Mouse (Mus musculus): ENCODE measurements around the gene Dnaja1.

The Dnaja1 gene

GRCm38 (mm10) chr4:40722011-40722666 is at the start of gene Dnaja1:
Dnaja1 (plus strand) TSS chr4:40722150.
- DNase-seq = peak; percentile 95 to 99

DNA sequence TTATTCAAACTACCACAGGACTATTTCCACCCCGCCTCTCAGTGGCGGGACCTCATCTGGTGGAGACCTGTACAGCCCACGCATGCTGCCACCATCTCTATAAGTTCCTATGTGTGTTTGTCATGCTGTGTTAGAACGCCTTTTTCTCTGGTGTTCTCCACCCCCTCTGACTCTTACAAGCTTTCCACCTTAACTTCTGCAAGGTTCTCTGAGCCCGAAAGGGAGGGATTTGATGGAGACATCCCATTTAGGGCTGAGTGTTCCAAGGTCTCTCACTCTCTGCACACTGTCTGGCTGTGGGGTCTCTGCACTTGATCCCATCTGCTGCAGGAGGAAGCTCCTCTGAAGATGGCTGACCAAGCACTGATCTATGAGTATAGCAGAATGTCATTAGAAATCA is 48.4 kb upstream of the Dnaja1 start:
- DNase-seq = no peak

- DNase-seq = no peak
These were observed 45.6 kb upstream of the Dnaja1 start for GRCm38 (mm10) chr4:40676338-40676737.

DNA sequence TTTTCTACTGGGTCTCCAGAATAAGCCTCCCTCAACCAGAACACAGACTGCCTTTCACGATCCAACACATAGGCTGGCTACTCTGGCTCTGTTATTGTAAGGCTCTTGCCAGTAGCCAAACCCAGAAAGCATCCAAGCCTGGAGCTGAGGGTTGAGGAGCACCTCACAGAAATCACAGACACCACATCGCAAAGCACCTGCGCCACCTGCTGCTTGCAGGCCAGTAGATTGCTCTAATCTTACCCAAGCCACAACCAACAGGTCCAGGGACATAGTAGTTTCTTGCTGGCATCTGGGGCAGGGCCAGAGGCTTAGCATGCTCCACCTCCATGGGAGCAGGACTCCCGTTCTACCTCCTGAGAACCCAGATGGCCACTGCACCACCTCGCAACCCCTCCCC is 44.8 kb upstream of the Dnaja1 start:
- DNase-seq = no peak

DNA sequence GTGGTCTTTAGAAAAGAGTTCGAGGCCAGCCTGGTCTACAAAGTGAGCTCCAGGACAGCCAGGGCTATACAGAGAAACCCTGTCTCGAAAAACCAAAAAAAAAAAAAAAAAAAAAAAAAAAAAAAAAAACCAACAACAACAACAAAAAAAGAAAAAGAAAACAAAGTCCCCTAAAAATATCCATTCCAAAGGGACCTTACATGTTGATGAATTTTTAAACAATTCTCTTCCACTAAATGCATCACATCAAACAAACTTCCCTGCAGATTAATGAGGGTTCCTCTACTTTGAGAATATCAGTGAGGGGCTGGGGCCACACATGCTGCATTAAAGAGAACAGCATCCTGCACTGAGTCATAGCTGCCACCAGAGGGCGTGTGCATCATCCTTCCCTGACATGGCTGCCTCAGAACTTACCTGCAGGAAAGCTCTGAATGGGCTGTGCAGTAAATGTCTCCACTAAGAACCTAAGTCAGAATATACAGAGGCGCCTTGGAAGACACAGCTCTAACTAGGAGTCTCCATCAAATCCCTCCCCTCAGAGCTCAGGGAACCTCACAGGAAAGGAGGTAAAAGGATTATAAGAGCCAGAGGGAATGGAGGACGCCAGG is 41.6 kb upstream of the Dnaja1 start:
- DNase-seq = peak; percentile 35 to 46

DNA sequence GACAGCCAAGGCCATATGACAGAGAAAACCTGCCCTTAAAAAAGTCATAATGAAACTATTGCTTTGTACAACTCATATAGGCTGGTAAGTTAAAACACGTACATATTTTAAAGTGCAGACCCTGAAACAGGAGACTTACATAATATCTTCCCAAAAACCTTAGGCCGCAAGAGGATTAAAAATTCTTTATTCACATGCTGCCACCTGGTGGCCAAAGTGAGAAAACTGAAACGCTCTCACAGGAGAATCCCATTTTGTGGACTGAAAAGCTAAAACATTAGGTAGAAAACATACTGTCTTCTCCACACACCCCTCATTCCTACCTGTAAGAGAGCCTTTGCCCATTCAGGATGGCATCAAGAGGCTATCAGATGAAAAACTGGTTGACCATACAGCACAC is 40.0 kb upstream of the Dnaja1 start:
- peak; percentile 64 to 68 for DNase-seq

- no peak for DNase-seq
These were observed 39.6 kb upstream of the Dnaja1 start for GRCm38 (mm10) chr4:40682359-40682758.

DNA sequence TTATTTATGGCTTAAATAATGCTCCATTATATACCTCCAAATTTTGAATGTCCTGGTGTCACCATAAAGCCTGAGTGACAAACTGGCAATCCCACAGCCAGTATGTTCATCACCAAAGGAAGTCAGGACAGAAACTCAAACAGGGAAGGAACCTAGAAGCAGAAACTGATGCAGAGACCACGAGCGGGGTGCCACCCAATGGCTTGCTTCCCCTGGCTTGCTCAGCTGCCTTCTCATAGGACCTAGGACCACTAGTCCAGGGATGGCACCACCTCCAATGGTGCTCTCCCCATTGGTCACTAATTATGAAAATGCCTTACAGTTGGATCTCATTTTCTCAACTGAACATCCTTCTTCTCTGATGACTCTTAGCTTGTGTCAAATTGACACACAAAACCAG is 38.6 kb upstream of the Dnaja1 start:
- no peak for DNase-seq

- no peak for DNase-seq
These were observed 30.9 kb upstream of the Dnaja1 start for GRCm38 (mm10) chr4:40691100-40691499.

DNA sequence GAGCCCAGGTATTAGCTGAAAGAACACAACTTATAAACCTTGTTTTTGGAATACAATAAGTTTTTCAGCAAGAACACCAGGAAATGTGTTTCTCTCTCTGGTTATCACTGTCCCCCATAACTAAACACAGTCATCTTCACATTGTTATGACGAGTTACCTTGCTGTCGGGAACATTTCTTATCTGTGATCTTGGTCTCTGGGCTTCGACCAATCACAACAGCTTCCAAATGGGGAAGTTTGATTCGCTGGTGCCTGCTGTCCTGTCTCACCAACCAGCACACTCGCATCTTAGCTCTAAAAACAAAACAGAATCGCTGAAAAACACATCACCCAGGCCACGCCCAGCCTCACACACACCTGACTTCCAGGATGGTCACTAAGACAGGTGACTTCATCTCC is 24.9 kb upstream of the Dnaja1 start:
- DNase-seq = no peak

DNA sequence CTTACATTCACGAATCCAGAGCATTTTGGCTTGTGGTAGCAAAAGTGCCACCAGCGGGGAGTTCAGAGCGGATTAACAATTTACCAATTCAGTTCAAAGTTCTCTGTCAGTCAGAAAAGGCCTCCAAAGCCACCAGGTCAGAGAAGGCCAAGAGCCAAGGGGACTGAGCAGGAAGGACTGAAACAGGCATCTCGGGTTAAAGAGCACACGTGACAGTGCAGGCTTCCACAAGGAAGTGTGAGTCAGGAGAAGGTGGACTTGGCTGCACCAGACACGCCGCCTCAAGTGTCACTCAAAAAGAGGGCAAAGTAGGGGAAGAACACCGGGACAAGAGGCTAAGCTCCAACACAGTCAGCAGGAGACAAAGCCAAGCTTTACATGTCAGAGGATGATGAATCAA is 21.7 kb upstream of the Dnaja1 start:
- no peak for DNase-seq

DNA sequence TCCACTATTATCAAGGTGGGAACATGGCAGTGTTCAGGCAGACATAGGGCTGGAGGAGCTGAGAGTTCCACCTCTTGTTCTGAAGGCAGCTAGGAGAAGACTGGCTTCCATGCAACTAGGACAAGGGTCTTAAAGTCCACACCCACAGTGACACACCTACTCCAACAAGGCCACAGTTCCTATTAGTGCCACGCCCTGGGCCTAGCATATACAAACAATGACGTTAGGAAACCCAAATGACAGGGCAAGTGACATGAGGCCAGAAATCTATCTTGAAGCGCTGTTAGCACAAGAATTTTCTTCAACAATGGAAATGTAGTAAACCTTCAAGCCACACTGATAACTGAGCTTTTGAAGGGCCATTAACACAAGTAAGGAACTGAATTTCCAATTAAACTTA is 20.2 kb upstream of the Dnaja1 start:
- DNase-seq = no peak

- peak; percentile 94 to 96 for DNase-seq
These were observed 18.9 kb upstream of the Dnaja1 start, which contains the start of gene Aptx for GRCm38 (mm10) chr4:40702797-40703709. Aptx (minus strand) TSS chr4:40703194.

GRCm38 (mm10) chr4:40703710-40704275 is 18.2 kb upstream of the Dnaja1 start:
- peak in 1 of 2 experiments; percentile 39 for DNase-seq

GRCm38 (mm10) chr4:40717141-40717540 is 4.8 kb upstream of the Dnaja1 start:
- DNase-seq = no peak

DNA sequence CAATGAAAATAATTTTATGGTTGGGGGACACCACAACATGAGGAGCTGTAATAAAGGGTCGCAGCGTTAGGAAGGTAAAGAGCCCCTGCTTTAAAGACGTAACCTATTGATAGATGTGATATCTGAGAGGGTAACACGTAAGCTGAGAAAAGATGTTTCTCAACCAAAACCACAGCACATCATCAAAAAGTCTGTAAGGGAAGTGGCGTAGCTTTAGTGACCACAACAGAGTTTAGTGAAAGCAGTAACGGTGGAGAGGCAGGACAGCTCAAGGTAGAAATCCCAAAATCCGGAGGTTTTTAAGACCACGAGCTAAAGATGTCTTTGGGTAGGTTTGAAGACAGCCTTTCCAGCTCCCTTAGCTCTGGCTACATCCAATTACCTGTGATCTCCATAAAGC is 1.0 kb upstream of the Dnaja1 start:
- no peak for DNase-seq

DNA sequence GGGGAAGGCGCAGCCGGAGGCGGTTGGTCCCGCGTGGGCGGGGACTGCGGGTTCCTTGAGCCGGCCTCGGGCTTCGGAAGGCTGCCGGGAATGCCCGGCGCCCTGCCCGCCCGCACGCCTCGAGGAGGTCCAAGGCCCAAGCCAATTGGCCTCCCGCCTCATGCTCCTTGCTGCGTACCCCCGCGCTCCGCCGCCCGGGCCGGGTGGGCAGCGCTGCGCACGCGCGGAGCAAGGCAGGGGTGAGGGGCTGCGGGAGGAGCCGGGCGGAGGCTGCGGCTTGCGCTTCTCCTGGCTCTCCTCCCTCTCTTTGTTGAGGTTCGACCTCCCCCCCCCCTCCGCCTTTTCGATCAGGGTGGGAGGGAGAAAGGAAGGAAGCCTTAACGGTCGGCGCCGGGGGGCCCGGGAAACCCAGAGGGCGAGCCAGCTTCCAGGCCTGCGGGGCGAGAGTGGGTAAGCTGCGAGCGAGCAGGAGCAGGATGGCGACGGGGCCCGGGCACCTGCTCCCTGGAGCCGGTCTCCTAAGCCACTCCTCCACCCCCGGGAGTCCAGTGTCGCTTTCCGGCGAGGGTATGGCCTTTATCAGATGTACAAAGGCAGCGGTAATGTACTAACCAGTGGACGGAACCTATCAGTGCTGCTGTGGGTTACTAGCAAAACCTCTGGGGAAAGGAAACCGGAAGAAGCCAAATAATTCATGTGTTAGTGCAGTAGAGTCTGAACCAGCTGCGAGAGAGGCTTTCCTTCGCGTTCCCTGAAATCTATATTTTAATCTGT is 924 bp downstream of the Dnaja1 start:
- peak; percentile 71 to 76 for DNase-seq

- DNase-seq = no peak
These were observed 3.2 kb downstream of the Dnaja1 start for GRCm38 (mm10) chr4:40725141-40725540.

DNA sequence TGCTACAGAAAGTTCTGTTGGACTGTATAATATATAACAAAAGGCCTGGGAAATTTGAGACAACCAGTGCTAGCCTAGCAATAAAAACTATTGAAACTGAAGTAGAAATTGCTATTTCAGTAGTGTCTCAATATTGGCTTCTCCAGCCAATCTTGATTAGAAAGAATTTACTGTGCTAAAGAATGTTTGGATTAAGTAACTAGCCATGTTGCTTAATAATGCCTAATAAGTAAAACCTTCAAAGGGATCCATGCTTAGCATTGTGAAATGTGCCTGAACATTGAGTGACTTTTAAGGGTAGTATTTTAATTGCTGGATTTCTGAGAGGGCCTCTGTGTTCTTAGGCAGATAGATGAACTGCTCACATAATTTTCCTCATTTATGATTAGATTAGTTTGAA is 3.6 kb downstream of the Dnaja1 start:
- DNase-seq = no peak

DNA sequence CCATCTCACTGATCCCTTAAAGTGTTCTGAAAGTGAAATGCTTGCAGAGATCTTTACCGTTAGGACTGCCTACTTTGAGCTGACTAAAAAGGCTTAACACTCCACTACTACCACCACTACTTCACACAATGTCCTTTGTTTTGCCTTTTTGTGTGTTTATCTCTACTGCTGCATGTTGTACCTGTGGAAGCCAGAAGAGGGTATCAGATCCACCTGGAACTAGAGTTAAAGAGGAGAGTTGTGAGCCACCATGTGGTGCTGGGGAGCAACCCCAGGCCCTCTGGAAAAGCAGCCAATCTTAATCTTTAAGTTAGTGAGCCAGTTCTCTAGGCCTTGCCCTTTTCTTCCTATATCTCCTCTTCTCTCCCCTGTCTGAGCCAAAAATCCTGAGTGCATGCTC is 5.3 kb downstream of the Dnaja1 start:
- no peak for DNase-seq

GRCm38 (mm10) chr4:40731262-40731661 is 9.3 kb downstream of the Dnaja1 start:
- DNase-seq = no peak

DNA sequence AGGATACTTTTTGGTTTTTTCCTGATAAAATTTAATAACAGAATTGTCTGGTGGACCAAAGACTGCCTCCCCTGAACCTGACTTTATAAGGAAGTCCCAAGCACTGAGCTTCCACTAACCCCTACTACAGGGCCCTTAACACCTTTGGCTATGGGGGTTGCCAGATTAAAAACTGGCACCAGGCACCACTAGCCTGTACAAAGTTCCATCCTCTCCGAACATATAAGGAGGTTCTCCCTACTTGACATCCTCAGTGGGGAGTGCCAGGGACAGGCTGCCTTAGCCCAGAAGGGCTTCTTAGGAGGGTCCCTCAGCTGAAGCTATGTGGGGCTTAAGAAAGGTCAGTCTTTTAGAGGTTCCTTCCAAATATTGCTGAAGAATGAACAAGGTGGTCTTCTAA is 13.4 kb downstream of the Dnaja1 start:
- DNase-seq = no peak
